Mouse (Mus musculus) forelimb bud, embryonic 11.5 days (tissue): ENCODE data around the gene Fdxr.

ENCODE experiments used
- DNase-seq: peaks from one replicate; pipeline ENCODE4 v3.0.0-alpha.2; 2012; ENCODE audit warnings: low read depth, low spot score

Gene Fdxr

GRCm38 (mm10) chr11:115276780-115277603, at the start of gene Fdxr:
Fdxr (minus strand) TSS chr11:115277050.
- peak; percentile 99 for DNase-seq

DNA sequence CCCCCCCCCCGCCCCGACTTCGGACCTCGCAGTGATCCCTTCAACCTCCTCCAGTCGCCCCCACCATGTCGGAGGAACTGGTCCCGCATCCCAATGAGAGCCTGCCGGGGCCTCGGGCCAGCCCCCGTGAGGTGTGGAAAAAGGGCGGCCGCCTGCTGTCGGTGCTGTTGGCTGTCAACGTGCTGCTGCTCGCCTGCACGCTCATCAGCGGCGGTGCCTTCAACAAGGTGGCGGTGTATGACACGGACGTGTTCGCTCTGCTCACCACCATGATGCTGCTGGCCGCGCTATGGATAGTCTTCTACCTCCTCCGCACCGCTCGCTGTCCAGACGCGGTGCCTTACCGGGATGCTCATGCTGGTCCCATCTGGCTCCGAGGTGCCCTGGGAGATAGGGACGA, 46.5 kb upstream of the Fdxr start:
- no peak for DNase-seq

DNA sequence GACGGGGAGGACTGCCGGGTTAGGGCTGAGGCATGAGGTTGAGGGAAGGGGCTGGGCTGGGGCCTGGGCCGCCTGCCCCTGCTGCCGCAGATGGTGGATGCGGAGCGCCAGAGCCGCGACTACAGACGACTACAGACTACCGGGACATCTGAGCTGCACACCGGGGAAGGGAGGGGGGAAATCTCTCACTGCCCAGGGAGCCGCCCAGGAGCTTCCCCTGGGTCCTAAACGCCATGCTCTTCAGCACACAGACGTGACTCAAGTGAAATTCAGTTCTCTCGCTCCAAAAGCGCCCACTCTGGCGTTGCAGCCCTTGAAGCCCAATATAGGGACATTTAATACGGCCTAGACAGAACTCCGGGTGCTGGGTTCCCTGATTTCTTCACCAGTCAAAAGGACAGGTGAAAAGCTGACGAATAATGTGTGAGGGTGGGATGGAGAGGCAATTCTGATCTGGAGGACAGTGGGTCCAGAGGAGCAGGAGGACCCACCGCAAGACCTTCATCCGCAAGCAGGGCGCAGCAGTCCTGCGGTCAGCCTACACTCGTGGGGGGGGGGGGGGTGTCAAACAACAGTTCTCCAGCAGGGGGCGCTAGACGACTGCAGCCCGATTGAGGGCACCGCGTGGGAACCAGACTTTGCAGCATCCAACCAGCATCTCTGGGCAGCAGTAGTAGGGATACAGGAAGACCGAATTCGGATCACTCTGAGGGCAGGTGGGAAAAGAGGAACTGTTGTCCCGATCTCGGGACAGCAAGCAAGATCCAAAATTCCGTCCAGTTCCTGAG, 45.2 kb upstream of the Fdxr start, which contains the start of gene Ush1g:
Gene Ush1g (minus strand): TSS at position 136 of the 788 bp plus-strand sequence.
- DNase-seq: peak; percentile 78

- no peak for DNase-seq
These were observed 43.0 kb upstream of the Fdxr start for GRCm38 (mm10) chr11:115319704-115320383.

GRCm38 (mm10) chr11:115318245-115319027, 41.6 kb upstream of the Fdxr start:
- DNase-seq: no peak

GRCm38 (mm10) chr11:115317204-115317603, 40.4 kb upstream of the Fdxr start:
- DNase-seq: no peak

DNA sequence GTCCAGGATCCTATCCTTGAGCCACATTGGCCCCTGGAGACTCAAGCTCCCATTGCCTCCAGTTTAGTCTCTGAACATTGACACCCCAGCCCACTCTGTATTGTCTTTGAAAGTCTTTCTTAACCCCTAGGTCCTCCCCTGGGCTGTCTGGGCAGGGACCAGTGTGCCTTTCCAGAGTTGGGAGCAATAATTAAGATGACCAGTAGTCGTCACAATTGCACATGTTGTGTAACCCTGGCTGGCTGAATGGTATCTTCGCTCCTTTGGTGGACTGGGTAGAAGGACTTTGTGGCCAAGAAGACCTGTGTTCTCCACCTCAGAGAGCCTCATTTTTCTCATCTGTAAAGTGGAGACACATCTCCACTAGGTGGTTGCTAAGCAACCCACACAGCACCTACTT, 37.4 kb upstream of the Fdxr start:
- DNase-seq: no peak

DNA sequence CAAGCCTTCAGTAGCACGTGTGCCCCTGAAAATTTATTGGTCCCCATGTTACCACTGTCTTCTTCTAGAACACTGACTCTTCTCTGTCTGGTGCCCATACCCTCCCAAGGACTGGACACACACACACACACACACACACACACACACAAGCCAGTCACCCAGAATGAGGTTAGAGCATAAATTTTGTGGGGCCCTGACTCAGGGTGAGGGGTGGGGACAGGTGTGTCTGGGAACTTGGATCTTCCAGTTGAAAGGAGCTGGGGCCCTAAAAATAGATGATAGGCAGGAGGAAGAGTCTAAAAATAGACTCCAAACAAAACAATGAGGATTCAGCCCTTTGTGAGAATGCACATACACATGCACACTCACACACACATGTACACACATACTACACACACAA, 31.9 kb upstream of the Fdxr start:
- DNase-seq: no peak

GRCm38 (mm10) chr11:115306863-115307262, 30.0 kb upstream of the Fdxr start, which contains the start of gene Otop2:
Otop2 (plus strand) TSS chr11:115307163.
- DNase-seq: no peak

DNA sequence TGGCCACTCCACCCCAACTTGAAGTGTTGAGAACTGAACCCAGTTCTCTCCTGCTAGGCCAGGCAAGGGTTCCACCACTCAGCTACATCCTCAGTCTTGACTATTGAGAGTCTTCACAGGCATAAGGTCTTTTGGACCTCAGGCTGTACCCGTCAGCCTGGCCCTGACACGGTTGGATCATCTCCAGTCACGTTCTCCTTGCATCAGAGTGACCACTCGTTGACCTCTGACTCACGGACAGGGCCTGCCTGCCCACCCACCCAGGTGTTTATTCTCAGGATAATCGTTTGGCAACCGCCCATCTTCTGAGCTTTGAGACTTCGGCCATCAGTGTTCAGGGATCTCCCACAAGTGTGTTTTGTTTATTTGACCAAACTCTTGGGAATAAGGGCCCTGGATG, 26.3 kb upstream of the Fdxr start:
- DNase-seq: no peak

- no peak for DNase-seq
These were observed 24.5 kb upstream of the Fdxr start for GRCm38 (mm10) chr11:115301351-115301750.

DNA sequence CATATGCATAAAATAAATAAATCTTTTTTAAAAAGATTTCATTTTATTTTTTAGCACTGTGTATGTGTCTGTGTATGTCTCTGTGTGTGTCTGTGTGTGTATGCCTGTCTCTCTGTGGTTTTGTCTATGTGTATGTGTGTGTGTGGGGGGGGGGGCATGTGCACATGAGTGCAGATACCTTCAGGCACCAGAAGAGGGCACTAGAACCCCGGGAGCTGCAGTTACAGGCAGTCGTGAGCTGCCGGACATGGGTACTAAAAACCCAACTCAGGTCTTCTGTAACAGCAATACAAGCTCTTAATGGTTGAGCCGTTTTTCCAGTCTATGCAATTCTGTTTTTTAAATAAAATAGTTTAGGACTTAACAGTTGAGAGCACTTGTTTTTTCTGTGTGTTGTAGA, 23.9 kb upstream of the Fdxr start:
- DNase-seq: no peak

- DNase-seq: no peak
These were observed 21.3 kb upstream of the Fdxr start for GRCm38 (mm10) chr11:115298160-115298559.

DNA sequence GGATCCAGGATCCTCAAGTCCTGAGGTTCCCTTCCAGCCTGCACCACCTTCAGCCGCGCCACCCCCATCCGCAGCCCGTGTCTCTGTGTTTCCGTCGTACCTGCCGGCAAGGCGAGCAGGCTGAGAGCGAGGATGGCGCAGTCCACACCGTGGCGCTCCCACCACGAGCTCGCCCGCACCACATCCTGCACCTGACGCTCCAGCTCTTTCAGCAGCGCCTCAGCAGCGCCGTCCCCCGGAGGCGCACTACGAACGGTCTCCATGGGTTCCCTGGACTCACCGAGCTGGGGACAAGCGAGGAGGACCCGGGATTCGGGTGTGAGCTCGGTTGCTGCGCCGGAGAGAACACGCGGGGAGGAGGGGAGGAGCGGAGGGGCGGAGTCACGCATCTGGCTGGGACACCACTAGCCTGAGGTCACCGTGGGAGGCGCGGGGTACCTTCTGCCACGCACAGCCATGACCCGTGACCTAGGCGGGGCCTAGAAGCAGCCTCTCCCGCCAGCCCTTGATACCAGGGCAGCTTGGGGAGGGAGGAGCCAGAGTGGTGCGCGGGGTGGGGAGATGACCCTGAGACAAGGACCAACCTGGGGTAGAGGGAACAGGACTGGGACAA, 20.5 kb upstream of the Fdxr start, which contains the start of gene Fads6:
Gene Fads6 (minus strand): TSS at position 450 of the 613 bp plus-strand sequence.
- DNase-seq: peak; percentile 23

- no peak for DNase-seq
These were observed 19.8 kb upstream of the Fdxr start for GRCm38 (mm10) chr11:115296471-115297210.

DNA sequence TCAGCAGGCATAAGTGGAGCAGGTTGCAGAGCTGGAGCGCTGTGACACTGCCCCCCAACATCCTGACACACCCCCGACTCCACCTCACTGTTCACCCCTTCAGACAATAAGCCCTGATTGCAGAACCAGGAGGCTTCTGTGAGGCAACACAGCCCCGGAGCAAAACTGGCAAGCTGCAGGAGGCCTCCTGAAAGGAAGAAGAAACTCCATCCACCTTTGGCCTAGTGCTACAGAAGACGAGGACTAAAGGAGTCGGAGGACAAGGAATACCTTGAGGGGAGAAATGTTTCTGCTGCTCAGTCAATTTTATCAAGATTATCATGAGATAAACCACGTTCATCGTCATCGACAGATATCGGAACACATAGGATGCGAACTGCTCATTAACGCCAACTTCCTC, 19.1 kb upstream of the Fdxr start:
- DNase-seq: no peak

- no peak for DNase-seq
These were observed 16.0 kb upstream of the Fdxr start for GRCm38 (mm10) chr11:115292631-115293375.

DNA sequence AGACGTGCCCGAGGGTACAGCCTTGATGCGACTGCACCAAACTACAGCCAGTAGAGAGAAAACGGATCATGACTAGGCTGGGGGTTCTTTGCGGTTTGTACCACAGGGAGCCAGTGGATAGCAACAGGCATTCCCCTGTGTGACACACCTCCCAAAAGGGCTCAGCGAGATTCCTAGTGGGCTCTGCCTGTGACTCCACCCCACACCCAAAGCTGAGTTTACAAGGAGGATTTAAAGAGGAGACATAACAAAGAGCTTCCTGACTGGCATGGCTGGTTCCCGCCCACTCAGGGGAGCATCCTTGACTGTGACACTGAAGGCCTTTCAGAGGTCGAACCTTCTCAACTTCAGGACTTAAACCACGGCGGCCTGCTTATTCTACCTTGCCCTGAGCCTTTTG, 14.7 kb upstream of the Fdxr start:
- no peak for DNase-seq

DNA sequence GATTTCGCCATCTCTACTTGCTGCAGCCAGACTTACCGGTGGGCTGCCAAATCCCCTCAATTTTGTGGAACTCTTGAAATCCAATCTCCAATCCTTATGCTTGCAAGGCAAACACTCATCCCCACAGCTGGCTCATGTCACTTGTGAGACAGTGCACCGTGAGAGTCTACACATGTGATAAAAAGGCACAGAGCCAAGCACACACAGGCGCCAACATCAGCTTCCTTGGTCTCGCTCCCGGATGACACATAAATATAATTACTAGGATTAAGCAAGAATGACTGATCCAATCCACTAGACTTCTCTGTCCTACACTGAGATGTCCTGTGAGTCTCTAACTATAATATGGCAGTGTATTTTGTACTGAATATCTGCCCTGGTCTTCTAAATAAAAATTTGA, 14.1 kb upstream of the Fdxr start:
- no peak for DNase-seq
